Mouse (Mus musculus) stomach, postnatal 0 days (tissue): ENCODE measurements around the gene Kantr.

Experiments
- CTCF ChIP-seq: IDR thresholded peaks from 2 replicates; pipeline ENCODE4 v1.5.1; 2016; ENCODE audit warnings: antibody characterized with exemption, low read depth, mild to moderate bottlenecking, moderate library complexity
- EP300 ChIP-seq: optimal IDR thresholded peaks from 2 replicates; pipeline ENCODE3; 2016; ENCODE audit warnings: antibody characterized with exemption

DNA sequence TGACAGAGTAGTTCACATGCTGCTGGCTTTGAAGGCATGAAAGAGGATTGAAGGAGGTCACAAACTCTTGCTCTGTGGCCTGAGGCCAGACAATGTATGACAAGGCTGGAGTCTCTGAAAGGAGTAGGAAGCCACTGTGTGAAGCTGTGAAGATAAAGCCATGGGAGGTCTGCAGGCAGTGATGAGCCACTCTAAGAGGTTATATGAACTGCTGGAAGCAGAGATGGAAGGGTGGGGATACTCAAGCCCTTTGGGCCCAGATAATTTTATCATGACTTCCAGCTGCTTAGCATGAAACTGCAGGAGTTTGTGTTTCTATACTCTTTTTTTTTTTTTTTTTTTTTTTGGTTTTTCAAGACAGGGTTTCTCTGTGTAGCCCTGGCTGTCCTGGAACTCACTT lies 19.9 kb downstream of the Kantr start:
- TF ChIP-seq CTCF (no peak), EP300 (no peak)
